Mouse (Mus musculus) kidney, adult 18-20 months (tissue): Measurements from ENCODE around the gene Agpat4.
A peak's percentile ranks its signal among the peaks of the same experiment; 100 is the strongest.

Source experiments
- DNase-seq: peaks from one replicate; pipeline ENCODE4 v3.0.0; 2021

The Agpat4 gene

GRCm38 (mm10) chr17:12161877-12162276 is 43.4 kb downstream of the Agpat4 start:
- no peak for DNase-seq

- DNase-seq, result no peak
Observed at GRCm38 (mm10) chr17:12162824-12163223, 44.3 kb downstream of the Agpat4 start.

- no peak for DNase-seq
Observed at GRCm38 (mm10) chr17:12163403-12163802, 44.9 kb downstream of the Agpat4 start.

- no peak for DNase-seq
Observed at GRCm38 (mm10) chr17:12163903-12164302, 45.4 kb downstream of the Agpat4 start.

GRCm38 (mm10) chr17:12164507-12164906 is 46.0 kb downstream of the Agpat4 start:
- no peak for DNase-seq

GRCm38 (mm10) chr17:12165009-12165695 is 46.6 kb downstream of the Agpat4 start:
- no peak for DNase-seq

GRCm38 (mm10) chr17:12165701-12166100 is 47.2 kb downstream of the Agpat4 start:
- DNase-seq, result no peak

- peak; percentile 32 for DNase-seq
Observed at GRCm38 (mm10) chr17:12168536-12168935, 50.0 kb downstream of the Agpat4 start.

GRCm38 (mm10) chr17:12169326-12169836 is 50.9 kb downstream of the Agpat4 start:
- DNase-seq, result peak; percentile 11

GRCm38 (mm10) chr17:12170791-12171497 is 52.4 kb downstream of the Agpat4 start:
- peak; percentile 41 for DNase-seq

- no peak for DNase-seq
Observed at GRCm38 (mm10) chr17:12171666-12172065, 53.2 kb downstream of the Agpat4 start.

- DNase-seq, result no peak
Observed at GRCm38 (mm10) chr17:12174221-12174620, 55.7 kb downstream of the Agpat4 start.

GRCm38 (mm10) chr17:12174896-12175295 is 56.4 kb downstream of the Agpat4 start:
- no peak for DNase-seq

GRCm38 (mm10) chr17:12175626-12176025 is 57.1 kb downstream of the Agpat4 start:
- no peak for DNase-seq

- DNase-seq, result no peak
Observed at GRCm38 (mm10) chr17:12179339-12179738, 60.8 kb downstream of the Agpat4 start.

GRCm38 (mm10) chr17:12179766-12180165 is 61.3 kb downstream of the Agpat4 start:
- DNase-seq, result no peak

- no peak for DNase-seq
Observed at GRCm38 (mm10) chr17:12182702-12183485, 64.4 kb downstream of the Agpat4 start.

GRCm38 (mm10) chr17:12184283-12184682 is 65.8 kb downstream of the Agpat4 start:
- no peak for DNase-seq

- DNase-seq, result no peak
Observed at GRCm38 (mm10) chr17:12185855-12186254, 67.4 kb downstream of the Agpat4 start.

- DNase-seq, result no peak
Observed at GRCm38 (mm10) chr17:12186341-12186740, 67.8 kb downstream of the Agpat4 start.

GRCm38 (mm10) chr17:12187782-12188181 is 69.3 kb downstream of the Agpat4 start:
- no peak for DNase-seq

- no peak for DNase-seq
Observed at GRCm38 (mm10) chr17:12195137-12195536, 76.6 kb downstream of the Agpat4 start.

GRCm38 (mm10) chr17:12195604-12196003 is 77.1 kb downstream of the Agpat4 start:
- DNase-seq, result no peak
